Mouse (Mus musculus): Measurements from ENCODE around the gene Rab11fip4. TPM values are rescaled to one million over a fixed set of nuclear protein-coding genes. Genes with fewer than 3 reads are reported as not detected.

The Rab11fip4 gene
- total and polyA plus RNA-seq, 3 experiments = 13.2 to 41.6 (median 26.6) TPM

GRCm38 (mm10) chr11:79718202-79718601, 127.2 kb downstream of the Rab11fip4 start:
- Histone ChIP-seq H3K4me1 (ENCODE audit: control insufficient read depth in 1 of 2, insufficient read depth in 2 of 2) (peaks cover 21 to 90% of the 10 kb centered on the region in 2 experiments), H3K4me2 (ENCODE audit: insufficient read depth, low read depth, poor library complexity, severe bottlenecking) (peak overlapping the region; percentile 78), H3K4me3 (replicated peaks in 1 of 3; ENCODE audit: low read depth in 2 of 3, low read length in 2 of 3, poor library complexity in 1 of 3) (peak overlapping the region in 1 of 3 experiments; percentile 23), H3K9me3 (replicated peaks; ENCODE audit: low read length) (no peaks in the 10 kb centered on the region), H3K79me2 (replicated peaks; ENCODE audit: control insufficient read depth, extremely low read depth, insufficient read depth, poor library complexity, severe bottlenecking) (no peaks in the 10 kb centered on the region), H3K27me3 (replicated peaks) (no peaks in the 10 kb centered on the region), H3K27ac (ENCODE audit: insufficient read depth, low read depth) (no peak overlapping the region), H3K36me3 (replicated peaks in 1 of 2; ENCODE audit: control insufficient read depth in 1 of 2, insufficient read depth in 1 of 2, low read length in 1 of 2) (peaks cover 0 to 52% of the 10 kb centered on the region in 2 experiments), H3K9ac (ENCODE audit: insufficient read depth, low read depth) (peak overlapping the region; percentile 22; the same call in 1 of the 2 replicates)
- dilution Hi-C loops (cut with MboI; ENCODE audit: extremely low pct_ligation_motif_present, extremely low pct_unique_long_range_greater_than_20kb, low sequenced_read_pairs) = no loop called here
- no peak for DNase-seq (ENCODE audit: extremely low read depth)
- in situ Hi-C loops (cut with MboI; ENCODE audit: low pct_ligation_motif_present, low pct_unique_long_range_greater_than_20kb, low sequenced_read_pairs) = loop anchor here (5.0 kb wide), 1 partner anchor 74 kb away; no protein-coding TSS in a partner anchor
- TF ChIP-seq CHD2 (IDR thresholded peaks at IDR 0.05; ENCODE audit: low read length) = peak; percentile 70
- peak; percentile 71; the same call in 1 of the 2 replicates for TF ChIP-seq CHD1 (IDR thresholded peaks at IDR 0.05; ENCODE audit: low read depth, low read length)
- no peak for TF ChIP-seq TBP (conservative IDR thresholded peaks at IDR 0.05; ENCODE audit: low read depth, low read length)
- TF ChIP-seq SMC3 (IDR thresholded peaks at IDR 0.05; ENCODE audit: low read depth, low read length) = no peak

GRCm38 (mm10) chr11:79718829-79719346, 127.9 kb downstream of the Rab11fip4 start:
- H3K27me3 ChIP-seq (replicated peaks) = no peaks in the 10 kb centered on the region
- no peaks in the 10 kb centered on the region for H3K9me3 ChIP-seq (replicated peaks; ENCODE audit: low read length)
- H3K9ac ChIP-seq (ENCODE audit: insufficient read depth, low read depth) = peak overlapping the region; percentile 22; the same call in 1 of the 2 replicates
- peak overlapping the region in 2 of 3 experiments; percentile 23 to 25 for H3K4me3 ChIP-seq (replicated peaks in 1 of 3; ENCODE audit: low read depth in 2 of 3, low read length in 2 of 3, poor library complexity in 1 of 3)
- in situ Hi-C loops (cut with MboI; ENCODE audit: low pct_ligation_motif_present, low pct_unique_long_range_greater_than_20kb, low sequenced_read_pairs) (loop anchor here (5.0 kb wide), 1 partner anchor 73 kb away; no protein-coding TSS in a partner anchor), dilution Hi-C loops (cut with MboI; ENCODE audit: extremely low pct_ligation_motif_present, extremely low pct_unique_long_range_greater_than_20kb, low sequenced_read_pairs) (no loop called here)
- peak overlapping the region; percentile 7; the same call in 1 of the 2 replicates for H3K27ac ChIP-seq (ENCODE audit: insufficient read depth, low read depth)
- peaks cover 0 to 54% of the 10 kb centered on the region in 2 experiments for H3K36me3 ChIP-seq (replicated peaks in 1 of 2; ENCODE audit: control insufficient read depth in 1 of 2, insufficient read depth in 1 of 2, low read length in 1 of 2)
- H3K4me1 ChIP-seq (ENCODE audit: control insufficient read depth in 1 of 2, insufficient read depth in 2 of 2) = peaks cover 21 to 91% of the 10 kb centered on the region in 2 experiments
- DNase-seq (ENCODE audit: extremely low read depth) = peak; percentile 51
- H3K4me2 ChIP-seq (ENCODE audit: insufficient read depth, low read depth, poor library complexity, severe bottlenecking) = peak overlapping the region; percentile 78
- no peaks in the 10 kb centered on the region for H3K79me2 ChIP-seq (replicated peaks; ENCODE audit: control insufficient read depth, extremely low read depth, insufficient read depth, poor library complexity, severe bottlenecking)
- TF ChIP-seq TCF12 (IDR thresholded peaks at IDR 0.05; ENCODE audit: low read depth, low read length) (peak; percentile 93), UBTF (IDR thresholded peaks at IDR 0.05; ENCODE audit: low read depth, low read length) (no peak), KAT2A (IDR thresholded peaks at IDR 0.05; ENCODE audit: insufficient replicate concordance, low read length) (0 out of 2 replicates have a peak, but pooled peaks have one; percentile 19), CHD2 (IDR thresholded peaks at IDR 0.05; ENCODE audit: low read length) (no peak), MEF2A (IDR thresholded peaks at IDR 0.05; ENCODE audit: borderline replicate concordance, low read depth, low read length) (peak; percentile 97), PAX5 (IDR thresholded peaks at IDR 0.05; ENCODE audit: low read length) (no peak), E2F4 (IDR thresholded peaks at IDR 0.05; ENCODE audit: insufficient replicate concordance, low read depth, low read length) (no peak), ETS1 (conservative IDR thresholded peaks at IDR 0.05; ENCODE audit: low read depth, low read length) (peak; percentile 74), POLR2A (IDR thresholded peaks at IDR 0.05; ENCODE audit: low read depth, low read length) (0 out of 2 replicates have a peak, but pooled peaks have one; percentile 19), CHD1 (IDR thresholded peaks at IDR 0.05; ENCODE audit: low read depth, low read length) (no peak), ZMIZ1 (IDR thresholded peaks at IDR 0.05; ENCODE audit: low read depth, low read length) (no peak), MXI1 (IDR thresholded peaks at IDR 0.05; ENCODE audit: low read depth, low read length) (peak; percentile 66), ZNF384 (IDR thresholded peaks at IDR 0.05; ENCODE audit: low read depth, low read length) (no peak), CTCF (conservative IDR thresholded peaks at IDR 0.05 in 1 of 2, IDR thresholded peaks at IDR 0.05 in 1 of 2; ENCODE audit: low read depth in 2 of 2, low read length in 2 of 2) (no peak), RCOR1 (conservative IDR thresholded peaks at IDR 0.05; ENCODE audit: low read depth, low read length) (peak; percentile 69; the same call in 1 of the 2 replicates), MAZ (IDR thresholded peaks at IDR 0.05; ENCODE audit: low read depth, low read length) (no peak), HCFC1 (IDR thresholded peaks at IDR 0.05; ENCODE audit: low read depth, low read length) (no peak), USF2 (conservative IDR thresholded peaks at IDR 0.05; ENCODE audit: low read depth, low read length) (no peak), RAD21 (IDR thresholded peaks at IDR 0.05; ENCODE audit: low read depth, low read length) (no peak), BHLHE40 (IDR thresholded peaks at IDR 0.05; ENCODE audit: low read depth, low read length) (peak; percentile 83), SMC3 (IDR thresholded peaks at IDR 0.05; ENCODE audit: low read depth, low read length) (no peak; the same call in 1 of the 2 replicates), JUN (IDR thresholded peaks at IDR 0.05; ENCODE audit: insufficient read depth, low read depth, low read length) (no peak), SIN3A (IDR thresholded peaks at IDR 0.05; ENCODE audit: low read length) (peak; percentile 74), POLR2AphosphoS2 (IDR thresholded peaks at IDR 0.05; ENCODE audit: low read depth, low read length) (no peak), IRF4 (IDR thresholded peaks at IDR 0.05; ENCODE audit: low read depth, low read length) (peak; percentile 61; the same call in 1 of the 2 replicates), ZC3H11A (IDR thresholded peaks at IDR 0.05; ENCODE audit: low read depth, low read length) (no peak), ELF1 (IDR thresholded peaks at IDR 0.05; ENCODE audit: low read depth, low read length) (no peak), JUND (conservative IDR thresholded peaks at IDR 0.05; ENCODE audit: low read depth, low read length) (no peak), MAFK (IDR thresholded peaks at IDR 0.05; ENCODE audit: insufficient replicate concordance, low read length) (no peak), NELFE (IDR thresholded peaks at IDR 0.05; ENCODE audit: low read depth, low read length) (no peak)

Measured in CH12.LX (cell line).